Mouse (Mus musculus) 3134 (cell line): ENCODE data around the gene Dnmbp.

Experiments used
- DNase-seq: peaks from one replicate; pipeline ENCODE4 v3.0.0-alpha.2; 2011; ENCODE audit warnings: low spot score; ENCODE audit not compliant: insufficient read length; ENCODE audit errors: extremely low read depth

Gene Dnmbp

GRCm38 (mm10) chr19:43809331-43809730 lies 130.7 kb downstream of the Dnmbp start:
- DNase-seq, result no peak

GRCm38 (mm10) chr19:43803866-43804265 lies 136.1 kb downstream of the Dnmbp start:
- DNase-seq, result no peak

- no peak for DNase-seq
Measured at GRCm38 (mm10) chr19:43801427-43802051, 138.5 kb downstream of the Dnmbp start.

GRCm38 (mm10) chr19:43797216-43797615 lies 142.8 kb downstream of the Dnmbp start:
- DNase-seq, result no peak
